ENCODE assay signal across 20 mouse cellular contexts in the genomic region with DNA sequence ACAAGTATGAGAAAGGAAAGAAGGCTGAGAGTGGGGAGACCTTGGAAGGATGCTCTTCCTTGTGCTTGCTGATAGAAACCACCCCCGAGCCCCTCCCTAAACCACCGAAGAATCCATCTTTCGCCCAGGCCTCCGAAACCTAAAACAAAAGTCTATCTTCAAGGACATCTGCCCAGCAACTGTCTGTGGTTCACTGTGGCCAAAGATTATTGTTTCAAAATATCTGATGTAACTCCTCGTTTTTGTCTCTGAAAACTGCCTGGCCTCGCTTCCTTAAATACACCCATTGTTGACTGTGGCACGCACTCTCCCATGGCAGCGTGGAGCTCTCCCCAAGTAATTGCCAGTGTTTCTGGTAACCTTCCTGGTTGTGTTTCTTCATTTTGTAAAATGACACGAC.
DNase-seq lines count a peak whose midpoint lies in the region; ATAC-seq lines count a peak whose summit lies in the region.
"Had no signal": no experiment of that assay in that cellular context is flagged by ENCODE, and none has a peak within 500 bp of the region (broad histone marks: within the 10 kb centered on the region; RNA-seq: fewer than 3 reads in every experiment).

No protein-coding gene starts in this region.

- 9% methylated on average over 9 of the region's 9 CpGs for WGBS in liver, embryonic 15.5 days (ENCODE audit: insufficient replicate concordance)
- WGBS in hindbrain, embryonic 12.5 days: 84% methylated on average over 9 of the region's 9 CpGs

- DNase-seq in ovary, adult 18-20 months (ENCODE audit: low spot score): peak; percentile 76
- no peak for DNase-seq in ovary, postnatal 10 days (ENCODE audit: low spot score)
- peak; percentile 18 for DNase-seq in testis, postnatal 14 days (ENCODE audit: low spot score)
- DNase-seq in right cerebral cortex, adult 18-20 months: no peak
- no peak for DNase-seq in thymus, postnatal 14 days
- DNase-seq: adrenal gland, adult 8-10 months; cerebellum, adult 9-10 months; gastrocnemius, postnatal 36 days; kidney, adult 2 months; kidney, postnatal 25 days; layer of hippocampus, adult 9-11 months; right cerebral cortex, postnatal 25 days had no signal

- no peaks in the 10 kb centered on the region for H3K27me3 ChIP-seq in liver, embryonic 15.5 days
- H3K27me3 ChIP-seq in hindbrain, embryonic 12.5 days: no peaks in the 10 kb centered on the region
- H3K27me3 ChIP-seq: embryonic facial prominence, embryonic 15.5 days; forebrain, embryonic 13.5 days; heart, embryonic 12.5 days; limb, embryonic 13.5 days had no signal

- no peaks in the 10 kb centered on the region for H3K9me3 ChIP-seq in liver, embryonic 15.5 days (replicated peaks)
- no peaks in the 10 kb centered on the region for H3K9me3 ChIP-seq in hindbrain, embryonic 12.5 days (replicated peaks)
- H3K9me3 ChIP-seq: embryonic facial prominence, embryonic 15.5 days; forebrain, embryonic 13.5 days; heart, embryonic 12.5 days; limb, embryonic 13.5 days had no signal

- ATAC-seq in common myeloid progenitor, adult 5-6 weeks (replicated peaks; ENCODE audit: low read depth, poor library complexity, severe bottlenecking): peak; percentile 80
- ATAC-seq in liver, embryonic 15.5 days (ENCODE audit: insufficient read depth): peak; percentile 66
- ATAC-seq in hindbrain, embryonic 12.5 days (ENCODE audit: low FRiP score): no peak
- ATAC-seq: forebrain, embryonic 13.5 days; midbrain, embryonic 16.5 days had no signal

- peak overlapping the region; percentile 44 for H3K4me2 ChIP-seq in liver, embryonic 15.5 days
- H3K4me2 ChIP-seq in hindbrain, embryonic 12.5 days (replicated peaks): no peak overlapping the region
- H3K4me2 ChIP-seq: embryonic facial prominence, embryonic 15.5 days; forebrain, embryonic 13.5 days; heart, embryonic 12.5 days; limb, embryonic 13.5 days had no signal

- no peak overlapping the region for H3K27ac ChIP-seq in liver, embryonic 15.5 days (replicated peaks)
- no peak overlapping the region for H3K27ac ChIP-seq in hindbrain, embryonic 12.5 days
- H3K27ac ChIP-seq: embryonic facial prominence, embryonic 15.5 days; forebrain, embryonic 13.5 days; limb, embryonic 13.5 days had no signal

- no peak overlapping the region for H3K4me3 ChIP-seq in liver, embryonic 15.5 days (replicated peaks)
- H3K4me3 ChIP-seq in hindbrain, embryonic 12.5 days: no peak overlapping the region
- H3K4me3 ChIP-seq: embryonic facial prominence, embryonic 15.5 days; forebrain, embryonic 13.5 days; heart, embryonic 12.5 days; limb, embryonic 13.5 days had no signal

- no peak overlapping the region for H3K9ac ChIP-seq in liver, embryonic 15.5 days
- H3K9ac ChIP-seq in hindbrain, embryonic 12.5 days: no peak overlapping the region
- H3K9ac ChIP-seq: embryonic facial prominence, embryonic 15.5 days; forebrain, embryonic 13.5 days; heart, embryonic 12.5 days; limb, embryonic 13.5 days had no signal

- peaks cover 48% of the 10 kb centered on the region for H3K4me1 ChIP-seq in liver, embryonic 15.5 days (replicated peaks)
- H3K4me1 ChIP-seq in hindbrain, embryonic 12.5 days: peaks cover 19% of the 10 kb centered on the region

- H3K36me3 ChIP-seq in liver, embryonic 15.5 days (replicated peaks): no peaks in the 10 kb centered on the region
- H3K36me3 ChIP-seq in hindbrain, embryonic 12.5 days: no peaks in the 10 kb centered on the region
- H3K36me3 ChIP-seq: embryonic facial prominence, embryonic 15.5 days; heart, embryonic 12.5 days; limb, embryonic 13.5 days had no signal

Comparison
In these comparisons a context has a peak if more than half of its experiments do, and no peak if none do; other contexts are left out.
1. DNase-seq: peak in ovary, adult 18-20 months (single experiment) and testis, postnatal 14 days (single experiment); none in ovary, postnatal 10 days (single experiment), right cerebral cortex, adult 18-20 months (single experiment) and thymus, postnatal 14 days (single experiment).